Mouse (Mus musculus) kidney, postnatal 25 days (tissue): ENCODE results near the gene Tsr3.

Experiments used
- DNase-seq, 2 experiments: peaks; one replicate each; pipeline ENCODE4 v3.0.0; 2021; ENCODE audit warnings: mixed read lengths in 2 of 2

The Tsr3 gene

GRCm38 (mm10) chr17:25244239-25244638, 4.3 kb downstream of the Tsr3 start:
- DNase-seq = no peak

- DNase-seq = no peak
Measured at GRCm38 (mm10) chr17:25248033-25248750, 8.2 kb downstream of the Tsr3 start.

- no peak for DNase-seq
Measured at GRCm38 (mm10) chr17:25250181-25250835, 10.3 kb downstream of the Tsr3 start.

GRCm38 (mm10) chr17:25252643-25253042, 12.7 kb downstream of the Tsr3 start:
- no peak for DNase-seq

- DNase-seq = no peak
Measured at GRCm38 (mm10) chr17:25253760-25254159, 13.8 kb downstream of the Tsr3 start.

- DNase-seq = no peak
Measured at GRCm38 (mm10) chr17:25255110-25255509, 15.1 kb downstream of the Tsr3 start.

- DNase-seq = no peak
Measured at GRCm38 (mm10) chr17:25256140-25256754, 16.3 kb downstream of the Tsr3 start, which contains the start of gene Baiap3. Baiap3 (minus strand) TSS chr17:25256364.

GRCm38 (mm10) chr17:25257804-25258261, 17.9 kb downstream of the Tsr3 start:
- DNase-seq = no peak

- DNase-seq = peak; percentile 43 to 57
Measured at GRCm38 (mm10) chr17:25264453-25264852, 24.5 kb downstream of the Tsr3 start.

- DNase-seq = no peak
Measured at GRCm38 (mm10) chr17:25270795-25271335, 30.9 kb downstream of the Tsr3 start.

GRCm38 (mm10) chr17:25272326-25272725, 32.4 kb downstream of the Tsr3 start:
- peak; percentile 40 to 74 for DNase-seq

- peak; percentile 86 to 95 for DNase-seq
Measured at GRCm38 (mm10) chr17:25272951-25273705, 33.2 kb downstream of the Tsr3 start.

GRCm38 (mm10) chr17:25273706-25274501, 33.9 kb downstream of the Tsr3 start:
- DNase-seq = peak; percentile 94 to 97

GRCm38 (mm10) chr17:25274571-25275346, 34.8 kb downstream of the Tsr3 start, which contains the start of gene Ube2i:
Ube2i (minus strand) TSS chr17:25274622.
- no peak for DNase-seq

- no peak for DNase-seq
Measured at GRCm38 (mm10) chr17:25275833-25276232, 35.9 kb downstream of the Tsr3 start.

- DNase-seq = peak; percentile 84 to 90
Measured at GRCm38 (mm10) chr17:25282133-25282532, 42.2 kb downstream of the Tsr3 start.

GRCm38 (mm10) chr17:25285033-25285432, 45.1 kb downstream of the Tsr3 start:
- peak; percentile 86 to 89 for DNase-seq

GRCm38 (mm10) chr17:25288842-25289241, 48.9 kb downstream of the Tsr3 start:
- peak; percentile 55 to 67 for DNase-seq

GRCm38 (mm10) chr17:25290411-25290810, 50.4 kb downstream of the Tsr3 start:
- no peak for DNase-seq
